Mouse (Mus musculus) gastrocnemius, adult 8-10 months (tissue): Measurements from ENCODE around the gene 4921524J17Rik. TPM values are rescaled to one million over a fixed set of nuclear protein-coding genes. Genes with fewer than 3 reads are reported as not detected.
A peak's percentile ranks its signal among the peaks of the same experiment; 100 is the strongest.

Experiments
- DNase-seq, 2 experiments: peaks; one replicate each; pipeline ENCODE4 v3.0.0; 2022; ENCODE audit warnings: low spot score in 2 of 2
- total RNA-seq, 4 experiments: library from RNA; stranded (reverse); gene quantifications; 2 replicates each; pipeline ENCODE4 v1.2.4; 2022

4921524J17Rik gene
- total RNA-seq = 10 to 100 TPM in 2 of 4 experiments, 1 to 10 TPM in 2; 9.1 to 12.6 (median 10.2) TPM

- DNase-seq = peak; percentile 96 to 98
Observed at GRCm38 (mm10) chr8:85432168-85433016, at the start of gene 4921524J17Rik. 4921524J17Rik (minus strand) TSS chr8:85432833.

- DNase-seq = no peak
Observed at GRCm38 (mm10) chr8:85482427-85482826, 49.8 kb upstream of the 4921524J17Rik start.

DNA sequence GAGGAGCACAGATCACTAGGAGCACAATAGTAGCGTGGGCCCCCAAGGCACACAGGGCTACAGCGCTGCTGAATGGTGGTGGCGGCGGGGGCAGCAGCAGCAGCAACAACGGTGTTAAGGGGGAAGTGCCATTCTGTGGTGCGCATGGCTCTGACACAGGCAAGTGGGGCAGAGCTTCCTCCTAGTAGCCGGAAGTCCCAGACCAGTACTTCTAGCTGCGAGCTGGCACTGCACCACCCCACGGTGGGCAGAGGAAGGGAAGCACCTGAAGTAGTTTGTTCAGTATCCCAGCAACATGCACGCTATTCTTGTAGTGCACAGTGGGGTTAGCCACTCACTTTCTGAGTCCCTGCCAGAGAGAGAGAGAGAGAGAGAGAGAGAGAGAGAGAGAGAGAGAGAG lies 49.3 kb upstream of the 4921524J17Rik start:
- no peak for DNase-seq

- no peak for DNase-seq
Observed at GRCm38 (mm10) chr8:85479710-85480109, 47.1 kb upstream of the 4921524J17Rik start.

DNA sequence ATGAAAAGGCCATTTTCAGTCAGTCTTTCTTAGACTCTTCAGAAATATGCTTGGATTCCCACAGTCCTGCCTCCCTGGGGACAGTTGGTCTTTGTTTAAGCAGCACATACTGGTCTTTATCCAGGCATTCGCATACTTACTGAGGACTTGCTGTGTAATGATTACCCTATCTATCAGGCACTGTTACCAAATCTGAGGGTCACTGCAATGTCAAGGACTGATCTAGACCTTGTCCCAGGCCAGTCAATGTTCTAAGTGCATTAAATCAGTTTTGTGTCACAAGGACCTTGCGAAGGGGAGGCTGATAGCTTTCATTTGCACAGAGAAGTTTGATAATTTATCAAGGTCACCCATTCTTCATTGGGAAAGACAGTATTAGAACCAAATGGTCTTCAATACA lies 45.8 kb upstream of the 4921524J17Rik start:
- DNase-seq = no peak

DNA sequence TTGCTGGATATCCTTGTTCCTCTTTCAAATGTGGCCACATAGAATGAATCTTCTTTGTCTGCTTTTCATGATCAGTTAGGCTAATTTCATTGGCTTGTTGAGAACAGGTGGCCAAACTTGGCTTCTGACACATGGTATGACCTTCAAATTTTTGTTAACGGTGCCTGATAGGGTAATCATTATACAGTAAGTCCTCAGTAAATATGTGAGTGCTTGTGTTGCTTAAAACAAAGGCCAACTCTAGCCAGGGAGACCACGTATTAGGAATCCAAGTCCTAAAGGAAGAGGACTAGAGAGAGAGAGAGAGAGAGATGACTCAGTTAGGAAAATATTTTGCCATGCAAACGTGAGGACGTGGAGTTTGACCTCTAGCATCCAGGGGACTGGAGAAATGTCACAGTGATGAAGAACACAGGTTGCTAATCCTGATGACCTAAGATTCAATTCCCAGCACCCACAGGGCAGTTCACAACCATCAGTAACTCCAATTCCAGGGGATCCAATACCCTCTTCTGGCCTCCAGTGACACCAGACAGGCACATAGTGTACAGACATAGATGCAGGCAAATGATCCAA lies 44.4 kb upstream of the 4921524J17Rik start:
- no peak for DNase-seq

DNA sequence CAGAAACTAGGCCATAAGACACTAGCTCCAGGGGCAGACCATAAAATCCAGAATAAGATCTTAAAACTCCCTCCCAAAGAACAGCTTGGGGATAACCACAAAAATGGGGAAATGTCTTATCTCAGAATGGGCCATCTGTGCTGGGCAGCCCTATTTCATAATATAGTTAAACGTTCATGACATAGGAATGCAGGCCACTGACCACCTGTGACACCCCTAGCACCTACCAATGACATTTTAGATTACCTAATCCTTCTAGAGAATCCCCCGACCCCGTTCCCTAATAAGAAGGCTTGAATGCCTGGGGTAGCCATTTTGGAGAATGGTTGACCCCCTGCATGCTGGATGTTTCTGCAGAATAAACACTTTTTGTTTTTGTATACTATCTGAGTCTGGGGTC lies 42.3 kb upstream of the 4921524J17Rik start:
- no peak for DNase-seq

DNA sequence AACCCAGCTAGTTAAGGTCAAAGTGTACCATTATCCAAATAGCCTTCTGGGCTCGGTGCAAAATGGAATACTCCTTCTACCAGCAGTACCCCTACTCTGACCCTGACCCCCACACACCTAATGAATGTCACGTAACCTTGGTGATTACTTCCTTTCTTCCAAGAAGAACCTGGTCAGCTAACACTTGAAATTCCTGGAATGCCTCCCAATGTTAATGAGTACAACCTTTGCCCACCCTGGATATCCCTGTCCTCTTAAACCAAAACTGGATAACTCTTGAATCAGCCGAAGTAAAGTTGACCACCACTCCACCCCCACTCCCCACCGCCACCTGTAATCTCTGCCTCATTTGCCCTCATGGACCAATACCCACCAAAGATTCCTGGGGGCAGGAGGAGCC lies 40.6 kb upstream of the 4921524J17Rik start:
- DNase-seq = no peak

- DNase-seq = no peak
Observed at GRCm38 (mm10) chr8:85472800-85473199, 40.2 kb upstream of the 4921524J17Rik start.

DNA sequence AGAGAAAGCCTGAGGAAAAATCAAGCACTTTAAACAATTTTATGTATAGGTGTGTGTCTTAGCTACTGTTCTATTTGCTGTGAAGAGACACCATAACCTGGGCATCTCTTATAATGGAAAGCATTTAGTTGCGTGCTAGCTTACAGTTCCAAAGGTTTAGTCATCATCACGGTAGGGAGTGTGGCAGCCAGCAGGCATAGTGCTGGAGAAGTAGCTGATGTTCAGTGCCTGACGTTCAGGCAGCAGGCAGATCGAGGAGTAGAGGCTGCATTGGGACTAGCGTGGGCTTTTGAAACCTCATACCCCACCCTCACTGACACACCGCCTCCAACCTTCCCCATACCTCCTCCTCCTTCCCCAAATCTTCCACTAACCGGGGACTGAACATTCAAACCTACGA lies 38.1 kb upstream of the 4921524J17Rik start:
- no peak for DNase-seq

DNA sequence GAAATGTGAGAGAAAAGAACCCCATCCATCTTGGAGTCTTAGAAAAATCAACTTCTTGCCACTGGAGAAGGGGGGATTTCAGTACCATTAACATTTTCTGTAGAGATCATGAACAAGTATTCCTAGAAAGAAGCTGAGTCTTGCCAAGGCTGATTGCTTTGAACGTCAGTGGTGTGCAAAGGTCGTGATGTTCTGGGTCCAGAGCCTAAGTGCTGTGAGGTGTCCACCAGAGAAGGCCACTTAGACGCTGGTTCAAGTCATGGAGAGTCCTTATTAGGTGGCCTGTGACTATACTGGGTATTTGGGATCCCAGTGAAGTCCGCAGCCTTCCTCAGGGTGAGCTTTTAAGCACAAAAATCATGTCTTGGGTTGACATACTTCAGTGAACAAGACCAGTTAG lies 33.4 kb upstream of the 4921524J17Rik start:
- no peak for DNase-seq

GRCm38 (mm10) chr8:85464316-85464715 lies 31.7 kb upstream of the 4921524J17Rik start:
- DNase-seq = peak in 1 of 2 experiments; percentile 24

DNA sequence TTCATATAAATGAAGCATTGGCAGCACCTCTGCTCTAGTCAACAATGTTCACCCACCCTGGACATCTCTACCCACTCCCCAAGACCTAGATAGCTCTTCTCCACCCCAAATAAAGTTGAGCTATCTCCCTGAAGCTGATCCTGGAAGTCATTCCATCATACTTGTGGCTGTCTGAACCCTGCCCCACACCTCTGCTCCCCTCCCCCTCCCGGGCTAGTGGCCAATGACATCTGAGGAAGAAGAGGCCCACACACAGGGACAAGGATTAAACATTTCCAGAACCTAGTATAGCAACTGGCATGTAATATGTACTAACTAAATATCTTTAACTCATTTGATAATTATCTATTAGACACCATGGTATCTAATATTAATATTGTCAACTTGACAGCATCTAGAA lies 29.8 kb upstream of the 4921524J17Rik start:
- no peak for DNase-seq

DNA sequence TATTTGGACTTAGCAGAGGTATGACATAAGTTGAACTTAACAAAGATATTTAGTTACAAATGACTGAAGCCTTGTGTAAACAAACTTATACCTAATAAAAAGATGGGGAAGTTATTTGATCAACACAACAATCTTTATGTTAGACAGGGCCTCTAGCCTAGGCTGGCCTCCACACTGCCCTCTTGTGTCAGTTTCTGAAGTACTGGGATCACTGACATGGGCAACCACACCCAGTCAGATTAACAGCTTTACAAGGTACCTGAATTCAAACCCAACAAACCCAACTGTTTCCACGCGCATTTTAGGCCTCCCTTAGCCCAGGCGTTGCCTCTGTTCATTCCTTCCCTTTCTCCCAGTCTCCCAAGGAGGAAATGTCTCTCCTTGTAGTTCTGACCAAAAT lies 28.7 kb upstream of the 4921524J17Rik start:
- no peak for DNase-seq

GRCm38 (mm10) chr8:85460804-85461203 lies 28.2 kb upstream of the 4921524J17Rik start:
- peak; percentile 8 to 33 for DNase-seq

GRCm38 (mm10) chr8:85459582-85459981 lies 26.9 kb upstream of the 4921524J17Rik start:
- DNase-seq = no peak

- peak; percentile 43 to 49 for DNase-seq
Observed at GRCm38 (mm10) chr8:85456536-85456935, 23.9 kb upstream of the 4921524J17Rik start.

GRCm38 (mm10) chr8:85454750-85455149 lies 22.1 kb upstream of the 4921524J17Rik start:
- no peak for DNase-seq

GRCm38 (mm10) chr8:85453256-85453655 lies 20.6 kb upstream of the 4921524J17Rik start:
- no peak for DNase-seq

DNA sequence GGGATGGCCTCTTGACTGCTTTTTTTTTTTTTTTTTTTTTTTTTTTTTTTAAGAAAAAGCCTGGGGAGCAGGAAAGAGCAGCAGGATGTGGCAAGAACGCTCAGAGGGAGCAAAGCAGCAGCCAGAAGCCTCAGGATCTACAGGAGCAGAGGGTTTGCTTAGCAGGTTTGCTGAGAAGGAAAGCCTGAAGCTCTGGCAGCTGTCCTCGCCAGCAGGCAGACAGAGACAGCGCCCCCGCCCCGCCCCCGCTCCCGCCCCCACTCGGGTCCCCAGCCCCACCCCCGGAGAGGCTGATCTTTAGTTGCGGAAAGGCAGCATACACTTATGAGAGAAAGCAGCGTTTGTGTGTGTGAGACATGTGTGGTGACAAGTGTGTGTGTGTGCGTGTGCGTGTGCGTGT lies 19.7 kb upstream of the 4921524J17Rik start:
- no peak for DNase-seq

GRCm38 (mm10) chr8:85450335-85450734 lies 17.7 kb upstream of the 4921524J17Rik start:
- DNase-seq = no peak

DNA sequence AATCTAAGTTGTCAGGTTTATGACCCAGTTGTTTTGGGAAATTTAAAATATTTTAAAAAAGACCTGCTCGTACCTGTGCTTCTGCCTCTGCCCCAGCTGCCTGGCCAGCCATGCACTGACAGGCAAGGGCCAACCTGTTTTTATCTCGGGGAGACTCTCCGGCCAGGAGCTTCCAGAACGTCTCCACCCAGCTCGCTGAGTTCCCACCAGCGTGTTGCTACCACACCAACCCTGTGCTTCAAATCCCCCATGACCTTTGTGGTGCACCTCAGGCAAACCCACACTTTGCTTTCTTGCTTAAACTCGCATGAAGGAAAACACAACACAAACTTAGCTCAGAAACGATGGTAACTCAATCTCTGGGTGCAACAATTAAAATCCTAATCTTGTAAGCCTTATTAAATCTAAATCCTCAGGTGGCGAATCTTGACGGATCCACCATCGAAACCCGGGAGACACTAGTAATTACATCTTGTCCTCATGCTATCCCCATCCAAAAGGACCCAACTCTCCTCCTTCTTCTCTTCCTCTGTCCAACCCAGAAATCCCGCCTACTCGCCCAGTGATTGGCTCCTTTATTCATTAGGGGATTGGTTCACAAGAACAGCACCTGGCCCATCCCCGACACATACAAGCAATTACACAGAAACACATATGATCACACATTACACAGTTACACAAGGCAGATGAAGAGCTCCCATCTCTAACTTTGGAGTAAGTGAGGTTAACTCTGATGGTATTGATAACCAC lies 13.5 kb upstream of the 4921524J17Rik start:
- DNase-seq = no peak
